Mouse (Mus musculus) ovary, adult 18-20 months (tissue): ENCODE results near the gene Pnkp.

Experiments
- DNase-seq: peaks from one replicate; pipeline ENCODE4 v3.0.0; 2022; ENCODE audit warnings: low spot score, mixed read lengths

The Pnkp gene

GRCm38 (mm10) chr7:44905430-44905829 is 48.5 kb downstream of the Pnkp start:
- no peak for DNase-seq

- DNase-seq: no peak
These were observed 52.0 kb downstream of the Pnkp start for GRCm38 (mm10) chr7:44908706-44909476.
